Mouse (Mus musculus) midbrain, embryonic 12.5 days (tissue): ENCODE data around the gene Ptpn1. TPM values are rescaled to one million over a fixed set of nuclear protein-coding genes. Genes with fewer than 3 reads are reported as not detected.

Experiments used
- ATAC-seq: fragments of 200-750 bp; cut with Nextera tagmentation; 2 replicates; pipeline ENCODE4 v1.8.0; 2017; ENCODE audit warnings: low read depth, moderate TSS enrichment, moderate library complexity; ENCODE audit not compliant: low FRiP score
- H3K27ac ChIP-seq: fragments of 300-500 bp; sonication (generic); replicated peaks from 2 replicates; pipeline ENCODE4 v1.5.1; 2016; ENCODE audit warnings: mild to moderate bottlenecking
- H3K27me3 ChIP-seq: fragments of 300-500 bp; sonication (generic); 2 replicates; pipeline ENCODE4 v1.6.1; 2016; ENCODE audit warnings: mild to moderate bottlenecking
- H3K36me3 ChIP-seq: fragments of 300-500 bp; sonication (generic); 2 replicates; pipeline ENCODE4 v1.6.1; 2016
- H3K4me1 ChIP-seq: fragments of 300-500 bp; sonication (generic); 2 replicates; pipeline ENCODE4 v1.6.1; 2016
- H3K4me2 ChIP-seq: fragments of 300-500 bp; sonication (generic); replicated peaks from 2 replicates; pipeline ENCODE4 v1.6.1; 2016; ENCODE audit warnings: mild to moderate bottlenecking, moderate library complexity
- H3K4me3 ChIP-seq: fragments of 300-500 bp; sonication (generic); 2 replicates; pipeline ENCODE4 v1.5.1; 2016; ENCODE audit warnings: mild to moderate bottlenecking
- H3K9ac ChIP-seq: fragments of 300-500 bp; sonication (generic); replicated peaks from 2 replicates; pipeline ENCODE4 v1.6.1; 2016; ENCODE audit warnings: mild to moderate bottlenecking, moderate library complexity
- H3K9me3 ChIP-seq: fragments of 300-500 bp; sonication (generic); 2 replicates; pipeline ENCODE4 v1.6.1; 2016; ENCODE audit warnings: mild to moderate bottlenecking
- WGBS: fragments of 180-500 bp; shearing (Covaris S2); methylation state at CpG from one replicate; pipeline ENCODE4 v1.1.7; 2016; 5-methylcytosine and 5-hydroxymethylcytosine counted together
- polyA plus RNA-seq: library from polyadenylated mRNA; unstranded; fragments of >200 nt; fragmentation: Nextera tagmentation; extraction: Ambion mirVana; gene quantifications from 2 replicates; pipeline ENCODE4 v1.2.1, GENCODE M21; 2016

Ptpn1 gene
- polyA plus RNA-seq, 1 experiment from 2014 or later: 117 TPM

DNA sequence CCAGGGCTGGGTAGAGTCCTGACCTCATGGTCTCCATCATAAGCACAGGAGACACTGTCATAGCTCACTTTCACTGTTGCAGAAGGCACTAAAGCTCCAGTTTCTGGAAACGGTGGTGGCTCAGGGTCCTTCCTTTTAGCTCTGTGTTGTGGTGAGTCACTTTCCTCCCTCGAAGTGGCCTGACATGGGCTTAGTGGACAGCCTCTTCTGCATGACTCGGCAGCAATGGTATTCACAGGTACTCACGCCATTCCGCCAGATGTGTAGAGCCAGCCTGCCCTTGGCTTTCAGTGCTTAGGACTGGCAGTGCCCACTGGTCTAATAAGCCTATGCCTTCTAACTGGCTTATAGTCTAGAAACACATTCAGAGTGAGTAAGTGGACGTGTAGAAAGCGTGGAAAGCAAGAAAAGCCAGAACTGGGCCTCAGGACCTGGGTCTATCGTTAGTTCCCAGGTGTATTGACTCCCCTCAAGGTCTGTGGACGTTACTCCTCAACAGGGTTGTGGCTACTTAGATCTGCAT is 32.0 kb downstream of the Ptpn1 start:
- Histone ChIP-seq H3K27me3 (no peaks in the 10 kb centered on the region), H3K4me2 (no peak overlapping the region), H3K36me3 (peaks cover 56% of the 10 kb centered on the region), H3K4me1 (peaks cover 3% of the 10 kb centered on the region; the same call in 1 of the 2 replicates), H3K9me3 (no peaks in the 10 kb centered on the region), H3K27ac (no peak overlapping the region), H3K4me3 (no peak overlapping the region), H3K9ac (no peak overlapping the region)
- ATAC-seq: no peak
- WGBS: 93% methylated on average over 9 of the region's 9 CpGs

DNA sequence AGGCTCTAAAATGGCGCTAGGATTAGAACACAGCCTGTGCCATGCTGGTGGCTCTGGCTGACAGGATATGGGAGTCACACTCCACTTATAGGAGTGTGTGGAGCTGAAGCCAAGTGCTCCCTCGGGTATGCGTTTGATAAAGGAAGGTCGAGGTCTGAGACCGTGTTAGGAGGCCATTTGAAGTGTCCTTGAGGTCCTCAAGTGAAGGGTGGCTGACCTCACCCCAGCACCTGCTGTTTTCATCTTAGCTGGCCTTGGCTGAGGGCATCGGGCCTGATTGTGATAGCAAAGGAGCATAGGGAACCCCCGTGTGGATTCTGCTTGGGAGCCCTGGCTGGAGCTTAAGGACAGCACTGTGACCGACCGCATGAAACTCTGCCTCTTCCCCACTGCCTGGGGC is 32.5 kb downstream of the Ptpn1 start:
- ATAC-seq: no peak
- H3K27me3 ChIP-seq: no peaks in the 10 kb centered on the region
- H3K9ac ChIP-seq: no peak overlapping the region
- no peaks in the 10 kb centered on the region for H3K9me3 ChIP-seq
- no peak overlapping the region for H3K4me2 ChIP-seq
- no peak overlapping the region for H3K4me3 ChIP-seq
- 91% methylated on average over 9 of the region's 9 CpGs for WGBS
- H3K27ac ChIP-seq: no peak overlapping the region
- H3K4me1 ChIP-seq: 0 out of 2 replicates have a peak, but pooled peaks cover 3% of the 10 kb centered on the region
- H3K36me3 ChIP-seq: peaks cover 61% of the 10 kb centered on the region

GRCm38 (mm10) chr2:167965911-167966310 is 34.1 kb downstream of the Ptpn1 start:
- peaks cover 77% of the 10 kb centered on the region for H3K36me3 ChIP-seq
- H3K9ac ChIP-seq: no peak overlapping the region
- no peaks in the 10 kb centered on the region for H3K9me3 ChIP-seq
- H3K27me3 ChIP-seq: no peaks in the 10 kb centered on the region
- H3K4me2 ChIP-seq: no peak overlapping the region
- no peak overlapping the region for H3K4me3 ChIP-seq
- no peak overlapping the region for H3K27ac ChIP-seq
- no peak for ATAC-seq
- WGBS: 98% methylated on average over 3 of the region's 3 CpGs
- H3K4me1 ChIP-seq: no peaks in the 10 kb centered on the region

GRCm38 (mm10) chr2:167968504-167968903 is 36.6 kb downstream of the Ptpn1 start:
- H3K9me3 ChIP-seq: no peaks in the 10 kb centered on the region
- no peak overlapping the region for H3K4me2 ChIP-seq
- H3K9ac ChIP-seq: no peak overlapping the region
- no peaks in the 10 kb centered on the region for H3K4me1 ChIP-seq
- H3K36me3 ChIP-seq: peaks cover 100% of the 10 kb centered on the region
- H3K27me3 ChIP-seq: no peaks in the 10 kb centered on the region
- H3K4me3 ChIP-seq: no peak overlapping the region
- WGBS: 95% methylated on average over 7 of the region's 7 CpGs
- no peak overlapping the region for H3K27ac ChIP-seq
- no peak for ATAC-seq

GRCm38 (mm10) chr2:167969851-167970541 is 38.1 kb downstream of the Ptpn1 start:
- Histone ChIP-seq H3K4me2 (no peak overlapping the region), H3K9me3 (no peaks in the 10 kb centered on the region), H3K4me3 (no peak overlapping the region), H3K27ac (no peak overlapping the region), H3K4me1 (no peaks in the 10 kb centered on the region), H3K27me3 (no peaks in the 10 kb centered on the region), H3K36me3 (peaks cover 100% of the 10 kb centered on the region), H3K9ac (no peak overlapping the region)
- 96% methylated on average over 10 of the region's 10 CpGs for WGBS
- no peak for ATAC-seq

DNA sequence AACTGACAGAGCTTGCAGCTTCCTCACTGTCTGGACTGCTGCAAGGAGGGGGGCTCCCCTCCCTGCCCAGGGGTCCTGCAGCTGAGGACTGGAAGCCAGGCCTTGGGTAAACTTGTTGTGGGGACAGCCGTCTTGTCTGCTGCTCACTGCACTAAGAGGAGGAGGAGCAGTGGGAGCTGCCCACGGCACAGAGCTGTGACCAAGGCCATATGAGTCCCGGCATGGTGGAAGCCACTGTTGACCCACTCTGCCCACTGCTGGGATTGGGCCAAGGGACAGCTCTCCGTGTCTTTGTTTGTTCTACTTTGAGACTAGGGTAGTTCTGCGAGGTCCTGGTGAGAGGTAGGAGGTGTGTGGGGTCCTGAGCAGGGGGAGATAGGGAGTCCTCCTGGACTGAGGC is 40.3 kb downstream of the Ptpn1 start:
- peaks cover 100% of the 10 kb centered on the region for H3K36me3 ChIP-seq
- no peak for ATAC-seq
- WGBS: 82% methylated on average over 5 of the region's 5 CpGs

DNA sequence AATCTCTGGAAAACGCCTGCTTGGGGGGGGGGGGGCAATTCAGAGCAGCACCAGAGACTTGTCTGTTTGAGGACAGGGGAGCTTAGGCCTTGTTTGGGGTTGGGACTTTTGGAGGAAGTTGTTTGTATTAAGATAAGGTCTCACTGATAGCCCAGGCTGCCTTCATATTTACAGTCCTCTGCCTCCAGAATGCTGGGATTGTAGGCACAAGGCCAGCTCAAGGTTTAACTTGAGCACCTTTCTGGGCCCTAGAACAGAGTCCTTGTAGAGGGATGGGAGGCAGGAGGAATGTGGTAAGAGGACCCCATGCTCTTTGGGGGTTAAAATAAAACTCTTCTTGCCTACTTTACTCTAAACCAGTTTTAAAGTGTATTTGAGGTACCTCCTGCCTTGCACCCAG is 41.0 kb downstream of the Ptpn1 start:
- WGBS: 67% methylated on average over 1 of the region's 1 CpGs

More for the DNA sequence above, 40.3 kb downstream of the Ptpn1 start:
- Histone ChIP-seq H3K9ac (no peak overlapping the region), H3K9me3 (no peaks in the 10 kb centered on the region), H3K4me2 (no peak overlapping the region), H3K27me3 (no peaks in the 10 kb centered on the region), H3K4me1 (no peaks in the 10 kb centered on the region), H3K4me3 (no peak overlapping the region), H3K27ac (no peak overlapping the region)

GRCm38 (mm10) chr2:167975746-167976145 is 43.9 kb downstream of the Ptpn1 start:
- no peak overlapping the region for H3K4me2 ChIP-seq
- H3K9me3 ChIP-seq: no peaks in the 10 kb centered on the region
- no peak overlapping the region for H3K27ac ChIP-seq
- no peak for ATAC-seq
- H3K4me1 ChIP-seq: no peaks in the 10 kb centered on the region
- H3K36me3 ChIP-seq: peaks cover 94% of the 10 kb centered on the region
- H3K4me3 ChIP-seq: no peak overlapping the region
- no peak overlapping the region for H3K9ac ChIP-seq
- no peaks in the 10 kb centered on the region for H3K27me3 ChIP-seq
- 95% methylated on average over 12 of the region's 12 CpGs for WGBS

More for the DNA sequence above, 41.0 kb downstream of the Ptpn1 start:
- no peak for ATAC-seq
- H3K9me3 ChIP-seq: no peaks in the 10 kb centered on the region
- peaks cover 100% of the 10 kb centered on the region for H3K36me3 ChIP-seq
- no peak overlapping the region for H3K27ac ChIP-seq
- no peaks in the 10 kb centered on the region for H3K27me3 ChIP-seq
- no peaks in the 10 kb centered on the region for H3K4me1 ChIP-seq
- H3K4me3 ChIP-seq: no peak overlapping the region
- no peak overlapping the region for H3K9ac ChIP-seq
- no peak overlapping the region for H3K4me2 ChIP-seq

GRCm38 (mm10) chr2:167978271-167978670 is 46.4 kb downstream of the Ptpn1 start:
- Histone ChIP-seq H3K4me1 (no peaks in the 10 kb centered on the region), H3K36me3 (peaks cover 68% of the 10 kb centered on the region), H3K27me3 (no peaks in the 10 kb centered on the region), H3K27ac (no peak overlapping the region), H3K4me2 (no peak overlapping the region), H3K9ac (no peak overlapping the region), H3K9me3 (no peaks in the 10 kb centered on the region), H3K4me3 (no peak overlapping the region)
- no peak for ATAC-seq
- WGBS: 97% methylated on average over 10 of the region's 10 CpGs

GRCm38 (mm10) chr2:167980391-167980790 is 48.5 kb downstream of the Ptpn1 start:
- Histone ChIP-seq H3K27me3 (no peaks in the 10 kb centered on the region), H3K36me3 (peaks cover 47% of the 10 kb centered on the region), H3K27ac (no peak overlapping the region), H3K4me2 (no peak overlapping the region), H3K9ac (no peak overlapping the region), H3K9me3 (no peaks in the 10 kb centered on the region), H3K4me1 (no peaks in the 10 kb centered on the region), H3K4me3 (no peak overlapping the region)
- WGBS: 91% methylated on average over 10 of the region's 10 CpGs
- ATAC-seq: no peak

DNA sequence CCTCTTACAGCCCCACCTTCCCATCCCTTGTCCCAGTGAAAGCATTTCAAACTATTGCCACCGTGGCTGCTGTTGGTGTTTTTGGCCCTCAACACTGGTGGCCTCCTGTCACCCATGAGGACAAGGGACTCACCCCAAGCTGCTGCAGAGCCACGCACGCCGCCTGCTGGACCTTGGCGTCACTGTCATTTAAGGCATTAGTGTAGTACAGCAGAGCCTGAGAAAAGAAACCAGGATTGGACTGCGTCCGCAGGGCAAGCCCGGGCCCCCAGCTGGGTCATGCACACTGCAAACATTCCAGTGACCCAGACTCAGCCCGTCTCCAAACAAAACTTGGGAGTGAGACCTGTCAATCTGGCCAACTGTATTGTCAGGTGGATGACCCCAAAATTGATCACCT is 50.8 kb downstream of the Ptpn1 start:
- no peak for ATAC-seq
- no peak overlapping the region for H3K9ac ChIP-seq

DNA sequence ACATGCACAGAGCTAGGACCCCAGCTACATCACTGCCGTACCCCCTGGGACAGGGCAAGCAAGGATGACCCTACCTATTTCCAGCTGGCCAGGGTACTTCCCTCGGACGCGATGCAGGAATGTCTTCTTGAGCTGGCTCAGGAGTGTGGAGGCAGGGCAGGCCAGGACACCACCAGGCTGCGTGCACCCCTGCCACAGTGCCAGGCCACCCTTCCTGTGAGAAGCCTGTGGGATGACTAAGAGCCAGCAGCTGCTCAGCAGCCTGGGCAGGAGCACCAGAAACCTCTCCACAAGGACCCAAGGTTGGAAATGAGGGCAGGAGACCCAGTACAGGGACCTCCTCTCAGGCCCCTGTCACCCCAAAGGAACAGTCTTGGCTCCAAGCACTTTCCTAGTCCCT is 52.5 kb downstream of the Ptpn1 start:
- Histone ChIP-seq H3K9ac (no peak overlapping the region), H3K27me3 (no peaks in the 10 kb centered on the region; the same call in none of the 2 replicates), H3K9me3 (no peaks in the 10 kb centered on the region), H3K4me1 (no peaks in the 10 kb centered on the region), H3K4me3 (no peak overlapping the region), H3K27ac (no peak overlapping the region), H3K4me2 (no peak overlapping the region), H3K36me3 (peaks cover 10% of the 10 kb centered on the region; the same call in 1 of the 2 replicates)
- no peak for ATAC-seq
- WGBS: 87% methylated on average over 5 of the region's 5 CpGs

More for the DNA sequence above, 50.8 kb downstream of the Ptpn1 start:
- H3K27ac ChIP-seq: no peak overlapping the region
- H3K27me3 ChIP-seq: no peaks in the 10 kb centered on the region; the same call in 1 of the 2 replicates
- 57% methylated on average over 9 of the region's 9 CpGs for WGBS
- H3K4me3 ChIP-seq: no peak overlapping the region
- H3K4me2 ChIP-seq: no peak overlapping the region
- no peaks in the 10 kb centered on the region for H3K9me3 ChIP-seq
- peaks cover 25% of the 10 kb centered on the region for H3K36me3 ChIP-seq
- H3K4me1 ChIP-seq: no peaks in the 10 kb centered on the region
